In genomic region chr4:105281751-105282231, GRCm38 (mm10) we compare ENCODE assay signal across 12 mouse cellular contexts.
DNase-seq lines count a peak whose midpoint lies in the region; ATAC-seq lines count a peak whose summit lies in the region.
"Had no signal": no experiment of that assay in that cellular context is flagged by ENCODE, and none has a peak within 500 bp of the region (broad histone marks: within the 10 kb centered on the region; RNA-seq: fewer than 3 reads in every experiment).

No protein-coding gene starts in this region.

- no peaks in the 10 kb centered on the region for H3K9me3 ChIP-seq in lung, embryonic 15.5 days
- H3K9me3 ChIP-seq in forebrain, embryonic 15.5 days: no peaks in the 10 kb centered on the region
- no peaks in the 10 kb centered on the region for H3K9me3 ChIP-seq in midbrain, embryonic 14.5 days (ENCODE audit: control insufficient read depth, low read length)
- H3K9me3 ChIP-seq: embryonic facial prominence, embryonic 15.5 days; limb, embryonic 13.5 days had no signal

- 34% methylated on average over 7 of the region's 7 CpGs for WGBS in lung, embryonic 15.5 days
- WGBS in forebrain, embryonic 15.5 days: 11% methylated on average over 7 of the region's 7 CpGs
- WGBS in midbrain, embryonic 14.5 days: 6% methylated on average over 7 of the region's 7 CpGs

- no peak overlapping the region for H3K4me2 ChIP-seq in lung, embryonic 15.5 days
- no peak overlapping the region for H3K4me2 ChIP-seq in forebrain, embryonic 15.5 days (replicated peaks)
- H3K4me2 ChIP-seq in midbrain, embryonic 14.5 days (ENCODE audit: low read length): no peak overlapping the region
- H3K4me2 ChIP-seq: embryonic facial prominence, embryonic 15.5 days; limb, embryonic 13.5 days had no signal

- DNase-seq in lung, postnatal 10 days: no peak
- peak; percentile 54 for DNase-seq in embryo, embryonic 11 days
- peak; percentile 40 for DNase-seq in midbrain, embryonic 14.5 days
- DNase-seq in adrenal gland, adult 2 months: no peak
- no peak for DNase-seq in lung, postnatal 4 days
- DNase-seq: heart, adult 18-20 months; kidney, postnatal 14 days had no signal

- no peak overlapping the region for H3K4me3 ChIP-seq in lung, embryonic 15.5 days
- no peak overlapping the region for H3K4me3 ChIP-seq in forebrain, embryonic 15.5 days
- no peak overlapping the region for H3K4me3 ChIP-seq in midbrain, embryonic 14.5 days (replicated peaks; ENCODE audit: low read depth, low read length)
- H3K4me3 ChIP-seq: embryonic facial prominence, embryonic 15.5 days; limb, embryonic 13.5 days; myocyte had no signal

- H3K36me3 ChIP-seq in lung, embryonic 15.5 days: no peaks in the 10 kb centered on the region
- H3K36me3 ChIP-seq in forebrain, embryonic 15.5 days: no peaks in the 10 kb centered on the region
- no peaks in the 10 kb centered on the region for H3K36me3 ChIP-seq in midbrain, embryonic 14.5 days (ENCODE audit: control insufficient read depth, insufficient read depth, low read length)
- H3K36me3 ChIP-seq: embryonic facial prominence, embryonic 15.5 days; limb, embryonic 13.5 days had no signal

- ATAC-seq in lung, embryonic 15.5 days (ENCODE audit: borderline replicate concordance, extremely low read depth, low FRiP score, low TSS enrichment): peak; percentile 54; the same call in 1 of the 2 replicates
- peak; percentile 61 for ATAC-seq in forebrain, embryonic 15.5 days (replicated peaks)
- peak; percentile 63 for ATAC-seq in midbrain, embryonic 14.5 days (ENCODE audit: low FRiP score, low TSS enrichment)

- H3K27ac ChIP-seq in lung, embryonic 15.5 days: peak overlapping the region; percentile 9; the same call in 1 of the 2 replicates
- H3K27ac ChIP-seq in forebrain, embryonic 15.5 days (replicated peaks): no peak overlapping the region
- no peak overlapping the region for H3K27ac ChIP-seq in midbrain, embryonic 14.5 days (replicated peaks; ENCODE audit: low read depth, low read length)
- H3K27ac ChIP-seq: embryonic facial prominence, embryonic 15.5 days; limb, embryonic 13.5 days had no signal

- H3K9ac ChIP-seq in lung, embryonic 15.5 days: no peak overlapping the region
- no peak overlapping the region for H3K9ac ChIP-seq in forebrain, embryonic 15.5 days (replicated peaks)
- H3K9ac ChIP-seq in midbrain, embryonic 14.5 days (replicated peaks; ENCODE audit: low read length): no peak overlapping the region
- H3K9ac ChIP-seq: embryonic facial prominence, embryonic 15.5 days; limb, embryonic 13.5 days had no signal

- peaks cover 25% of the 10 kb centered on the region for H3K4me1 ChIP-seq in lung, embryonic 15.5 days
- peaks cover 18% of the 10 kb centered on the region for H3K4me1 ChIP-seq in forebrain, embryonic 15.5 days
- H3K4me1 ChIP-seq in midbrain, embryonic 14.5 days (ENCODE audit: control insufficient read depth, insufficient read depth, low read length): peaks cover 12% of the 10 kb centered on the region; the same call in 1 of the 2 replicates

- no peaks in the 10 kb centered on the region for H3K27me3 ChIP-seq in lung, embryonic 15.5 days
- no peaks in the 10 kb centered on the region for H3K27me3 ChIP-seq in forebrain, embryonic 15.5 days
- H3K27me3 ChIP-seq in midbrain, embryonic 14.5 days (ENCODE audit: control insufficient read depth, insufficient read depth, low read length): no peaks in the 10 kb centered on the region
- H3K27me3 ChIP-seq: embryonic facial prominence, embryonic 15.5 days; limb, embryonic 13.5 days had no signal

Comparison
In these comparisons a context has a peak if more than half of its experiments do, and no peak if none do; other contexts are left out.
1. DNase-seq: peak in embryo, embryonic 11 days (single experiment) and midbrain, embryonic 14.5 days (single experiment); none in lung, postnatal 10 days (single experiment), adrenal gland, adult 2 months (single experiment) and lung, postnatal 4 days (0 of 2).
2. Peak in every context shown above with its lines, with median percentiles within 50 percentile points of each other: ATAC-seq.